Mouse (Mus musculus) thymus, adult 2 months (tissue): Measurements from ENCODE around the gene Prm2. TPM values are rescaled to one million over a fixed set of nuclear protein-coding genes. Genes with fewer than 3 reads are reported as not detected.

Source experiments
- DNase-seq: peaks from one replicate; pipeline ENCODE4 v3.0.0; 2021
- H3K27ac ChIP-seq: fragments of 200-500 bp; 2 replicates; pipeline ENCODE4 v1.5.1; 2012; ENCODE audit warnings: low read length, control low read depth; ENCODE audit not compliant: control insufficient read depth, insufficient read depth
- H3K27me3 ChIP-seq: fragments of 200-500 bp; 2 replicates; pipeline ENCODE4 v1.6.1; 2012; ENCODE audit warnings: mild to moderate bottlenecking, low read length, moderate library complexity, mixed read lengths; ENCODE audit not compliant: control insufficient read depth, insufficient read depth
- H3K36me3 ChIP-seq: fragments of 200-500 bp; 2 replicates; pipeline ENCODE4 v1.6.1; 2012; ENCODE audit warnings: mild to moderate bottlenecking, low read length, moderate library complexity; ENCODE audit not compliant: control insufficient read depth, insufficient read depth
- H3K4me1 ChIP-seq: fragments of 200-500 bp; replicated peaks from 2 replicates; pipeline ENCODE4 v1.6.1; 2012; ENCODE audit warnings: low read length; ENCODE audit not compliant: control insufficient read depth, insufficient read depth
- H3K4me3 ChIP-seq: fragments of 200-500 bp; 2 replicates; pipeline ENCODE4 v1.5.1; 2012; ENCODE audit warnings: mild to moderate bottlenecking, low read length, control low read depth, moderate library complexity; ENCODE audit not compliant: control insufficient read depth, insufficient read depth
- CTCF ChIP-seq: fragments of 200-500 bp; IDR thresholded peaks from 2 replicates; pipeline ENCODE4 v1.5.1; 2012; ENCODE audit warnings: mild to moderate bottlenecking, control low read depth, low read length, moderate library complexity, borderline replicate concordance; ENCODE audit not compliant: control insufficient read depth, poor library complexity, insufficient read depth; ENCODE audit errors: extremely low read depth
- POLR2A ChIP-seq: fragments of 200-500 bp; IDR thresholded peaks from 2 replicates; pipeline ENCODE4 v1.6.1; 2012; ENCODE audit warnings: mild to moderate bottlenecking, low read length, control low read depth, moderate library complexity; ENCODE audit not compliant: control insufficient read depth, poor library complexity, insufficient read depth; ENCODE audit errors: extremely low read depth
- WGBS: fragments of 180-500 bp; shearing (Covaris S2); methylation state at CpG from one replicate; pipeline ENCODE4 v1.1.7; 2018; 5-methylcytosine and 5-hydroxymethylcytosine counted together
- polyA plus RNA-seq: library from polyadenylated mRNA; depleted of rRNA; stranded (reverse); fragments of >200 nt; gene quantifications from 2 replicates; pipeline ENCODE4 v1.2.3, GENCODE M21; 2012

Gene Prm2
- polyA plus RNA-seq, 1 experiment: 7.0 TPM

DNA sequence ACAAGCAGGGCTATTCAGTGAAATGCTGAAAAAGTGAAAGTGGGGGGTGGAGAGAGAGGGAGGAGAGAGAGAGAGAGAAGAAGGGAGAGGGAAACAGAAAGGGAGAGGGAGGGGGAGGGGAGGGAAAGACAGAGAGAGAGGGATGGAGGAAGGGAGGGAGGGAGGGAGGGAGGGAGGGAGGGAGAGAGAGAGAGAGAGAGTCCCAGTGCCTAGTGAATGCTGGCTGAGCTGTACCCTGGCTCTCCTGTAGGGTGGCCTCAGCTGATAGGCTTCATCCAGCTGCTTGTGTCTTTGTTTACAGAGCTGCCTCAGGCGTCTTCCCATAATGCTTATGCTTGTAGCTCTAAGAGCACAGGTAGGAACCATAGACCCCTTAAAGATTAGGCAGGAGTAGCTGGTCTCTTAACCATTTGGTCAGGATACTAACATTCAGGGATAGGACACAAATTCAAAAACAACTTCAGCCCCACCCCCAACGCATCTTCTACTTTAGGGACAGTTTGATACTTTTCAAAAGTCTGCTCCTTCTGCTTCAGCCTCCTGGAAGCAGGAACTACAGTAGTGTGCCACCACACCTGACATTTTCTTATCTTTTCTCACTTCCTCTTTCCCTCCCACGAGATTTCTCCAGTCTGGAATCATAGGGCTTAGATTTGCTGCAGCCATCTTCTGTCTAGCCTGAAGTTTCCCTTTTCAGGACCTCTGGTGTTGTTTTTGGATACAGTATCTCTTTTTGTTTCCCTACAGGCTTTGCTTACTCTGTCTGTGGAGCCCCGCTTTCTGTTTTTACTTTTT, 25.2 kb downstream of the Prm2 start:
- Histone ChIP-seq H3K36me3 (no peaks in the 10 kb centered on the region), H3K27ac (peak overlapping the region; percentile 75), H3K4me3 (no peak overlapping the region), H3K27me3 (no peaks in the 10 kb centered on the region), H3K4me1 (peaks cover 65% of the 10 kb centered on the region)
- TF ChIP-seq CTCF: no peak
- no peak for TF ChIP-seq POLR2A
- peak; percentile 44 for DNase-seq
- 30% methylated on average over 4 of the region's 4 CpGs for WGBS

- Histone ChIP-seq H3K4me3 (no peak overlapping the region), H3K27ac (peak overlapping the region; percentile 80), H3K4me1 (peaks cover 66% of the 10 kb centered on the region), H3K27me3 (no peaks in the 10 kb centered on the region), H3K36me3 (no peaks in the 10 kb centered on the region)
- WGBS: 3% methylated on average over 2 of the region's 2 CpGs
- TF ChIP-seq POLR2A (peak; percentile 18; the same call in 1 of the 2 replicates), CTCF (no peak)
- peak; percentile 77 for DNase-seq
Measured at GRCm38 (mm10) chr16:10769661-10770060, 26.3 kb downstream of the Prm2 start.

DNA sequence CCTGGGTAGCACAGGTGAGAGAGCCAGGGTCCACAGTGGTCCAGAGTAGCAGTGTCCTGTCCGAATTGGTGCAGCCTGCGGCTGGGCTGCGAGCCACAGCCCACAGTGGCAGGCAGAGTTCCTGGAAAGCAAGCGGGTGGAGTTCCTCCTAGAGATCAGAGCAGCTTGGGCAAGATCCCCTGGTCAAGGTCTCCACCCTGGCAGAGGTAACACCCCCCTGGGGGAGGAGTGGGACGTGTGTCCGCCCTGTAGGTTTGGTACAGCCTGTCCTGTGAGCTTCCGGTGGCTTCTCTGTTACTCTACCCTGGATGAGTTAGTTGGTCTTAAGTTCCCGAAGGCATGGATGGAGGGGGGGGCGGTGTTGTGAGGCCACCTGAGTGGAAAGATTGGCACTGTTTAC, 27.1 kb downstream of the Prm2 start:
- Histone ChIP-seq H3K36me3 (no peaks in the 10 kb centered on the region), H3K4me3 (no peak overlapping the region), H3K27me3 (no peaks in the 10 kb centered on the region), H3K4me1 (peaks cover 60% of the 10 kb centered on the region), H3K27ac (no peak overlapping the region; the same call in 1 of the 2 replicates)
- no peak for DNase-seq
- no peak for TF ChIP-seq POLR2A
- TF ChIP-seq CTCF: no peak
- WGBS: 17% methylated on average over 9 of the region's 9 CpGs

GRCm38 (mm10) chr16:10767158-10767557, 28.8 kb downstream of the Prm2 start:
- no peak overlapping the region for H3K4me3 ChIP-seq
- no peak for TF ChIP-seq POLR2A
- no peak for TF ChIP-seq CTCF
- H3K27ac ChIP-seq: no peak overlapping the region
- no peaks in the 10 kb centered on the region for H3K36me3 ChIP-seq
- peaks cover 47% of the 10 kb centered on the region for H3K4me1 ChIP-seq
- peak; percentile 90 for DNase-seq
- no peaks in the 10 kb centered on the region for H3K27me3 ChIP-seq
- 44% methylated on average over 4 of the region's 4 CpGs for WGBS

DNA sequence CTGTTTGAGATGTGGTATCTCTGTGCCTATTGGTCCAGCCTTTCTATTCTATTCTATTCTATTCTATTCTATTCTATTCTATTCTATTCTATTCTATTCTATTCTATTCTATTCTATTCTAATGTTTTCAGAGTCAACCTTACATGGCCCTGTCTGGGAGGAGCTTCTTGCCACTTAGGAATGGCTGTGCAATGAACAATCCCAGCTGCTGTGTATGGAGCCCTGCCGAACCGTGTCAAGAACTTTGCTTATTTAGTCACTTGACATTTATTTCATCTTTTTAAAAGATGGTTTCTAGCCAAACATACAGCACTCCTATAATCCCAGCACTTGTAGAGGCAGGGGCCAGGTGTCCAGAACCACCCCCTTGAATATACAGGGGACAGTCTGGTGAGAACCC, 31.6 kb downstream of the Prm2 start:
- H3K27me3 ChIP-seq: no peaks in the 10 kb centered on the region
- peaks cover 37% of the 10 kb centered on the region for H3K4me1 ChIP-seq
- H3K4me3 ChIP-seq: no peak overlapping the region
- H3K36me3 ChIP-seq: no peaks in the 10 kb centered on the region
- no peak for TF ChIP-seq CTCF
- no peak for TF ChIP-seq POLR2A
- 42% methylated on average over 2 of the region's 2 CpGs for WGBS
- DNase-seq: no peak
- no peak overlapping the region for H3K27ac ChIP-seq

GRCm38 (mm10) chr16:10763540-10764264, 32.2 kb downstream of the Prm2 start:
- Histone ChIP-seq H3K36me3 (no peaks in the 10 kb centered on the region), H3K4me1 (peaks cover 31% of the 10 kb centered on the region), H3K27ac (no peak overlapping the region), H3K27me3 (no peaks in the 10 kb centered on the region), H3K4me3 (no peak overlapping the region)
- TF ChIP-seq CTCF: no peak
- no peak for TF ChIP-seq POLR2A
- WGBS: 83% methylated on average over 6 of the region's 6 CpGs
- no peak for DNase-seq
